Mouse (Mus musculus): ENCODE measurements at regions not wholly inside any gene's neighbourhood (a gene's known extent, or its start where the extent isn't known, plus 50 kb on each side); places are given as distances from the start of the nearest gene placed in this dataset.

- TF ChIP-seq CTCF (IDR thresholded peaks at IDR 0.05; ENCODE audit: low read depth) = no peak
- TF ChIP-seq EP300 (IDR thresholded peaks at IDR 0.05; ENCODE audit: low read depth) = no peak
Measured at GRCm38 (mm10) chr10:118550201-118550600, 109.4 kb downstream of the Ifng start.

All from liver, embryonic 14.5 days (tissue).